Mouse (Mus musculus) adrenal gland (tissue): ENCODE data around the gene Mapkapk3.

Experiments used
- intact Hi-C: fragments of 180-260 bp; cut with DNase I; formaldehyde crosslinking; loops from one replicate; pipeline ENCODE4 v1.15.1; 2025
- long read RNA-seq, 2 experiments: library from polyadenylated mRNA; unstranded; transcript quantifications; one replicate each; pipeline ENCODE4 v2.0.0; 2020; ENCODE audit warnings: borderline replicate concordance in 1 of 2; ENCODE audit not compliant: insufficient replicate concordance in 1 of 2

Gene Mapkapk3
- long read RNA-seq, experiment 1, transcript Mapkapk3-201 (11 exons, 2,816 nt), result major isoform, 10 of 28 reads
- long read RNA-seq, experiment 1, partial matches to known transcripts, result 2 of 28 reads
- long read RNA-seq, experiment 1, other reads (novel, unspliced or antisense), result 15 of 28 reads
- long read RNA-seq, experiment 2, partial matches to known transcripts, result 2 of 25 reads
- long read RNA-seq, experiment 2, other reads (novel, unspliced or antisense), result 19 of 25 reads

DNA sequence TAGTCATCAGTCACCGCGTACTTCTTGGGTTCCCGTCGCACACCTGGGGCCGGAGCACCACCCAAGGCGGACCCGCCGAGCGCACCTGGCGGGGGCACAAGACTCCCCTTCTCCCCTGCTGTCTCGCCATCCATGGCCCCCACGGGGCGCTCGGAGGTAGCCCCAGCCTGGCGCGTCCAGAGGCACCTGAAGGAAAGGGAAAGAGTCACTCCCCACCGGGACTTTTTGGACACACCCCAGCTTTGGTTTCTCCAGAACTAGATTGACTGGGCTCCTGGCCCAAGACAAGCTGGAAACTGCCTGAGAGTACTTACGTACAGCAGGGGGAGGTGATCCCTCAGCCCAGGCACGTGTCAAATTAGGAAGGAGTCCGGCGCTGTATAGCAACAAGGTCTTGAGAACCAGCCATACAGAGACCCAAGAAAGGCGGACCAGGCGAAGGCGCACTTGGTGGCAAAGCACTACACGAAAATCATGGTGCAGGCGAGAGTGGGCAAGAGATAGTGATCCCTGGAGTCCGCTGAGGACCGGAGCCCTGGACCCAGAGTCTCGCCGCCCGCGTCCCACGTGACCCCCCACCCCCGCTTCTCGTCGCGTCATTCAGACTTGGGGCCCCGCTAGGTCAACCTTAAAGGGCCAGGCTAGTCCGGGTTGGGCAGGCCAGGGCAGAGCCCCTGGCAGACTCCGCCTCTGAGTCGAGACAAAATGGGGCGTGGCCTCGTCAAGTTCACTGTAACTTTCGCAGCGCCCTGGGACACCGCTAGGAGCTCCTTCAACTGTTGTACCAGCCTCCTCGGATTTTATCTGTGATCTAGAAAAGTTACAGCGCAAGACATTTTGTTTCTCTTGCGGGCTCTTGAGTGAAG is at the start of gene Mapkapk3:
TSS of gene Mapkapk3 (minus strand) at position 667 of the 866 bp plus-strand sequence.
- intact Hi-C loops, result loop anchor here (2.0 to 5.0 kb wide), 5 partner anchors 68 to 617 kb away; partner anchors contain the start of gene Tex264

- intact Hi-C loops, result loop anchor here (10.0 kb wide), 1 partner anchor 84 kb away; no protein-coding TSS in a partner anchor
Measured at GRCm38 (mm10) chr9:107338172-107338883, 48.7 kb upstream of the Mapkapk3 start, which contains the start of gene Hemk1. Hemk1 (minus strand) TSS chr9:107338350.

DNA sequence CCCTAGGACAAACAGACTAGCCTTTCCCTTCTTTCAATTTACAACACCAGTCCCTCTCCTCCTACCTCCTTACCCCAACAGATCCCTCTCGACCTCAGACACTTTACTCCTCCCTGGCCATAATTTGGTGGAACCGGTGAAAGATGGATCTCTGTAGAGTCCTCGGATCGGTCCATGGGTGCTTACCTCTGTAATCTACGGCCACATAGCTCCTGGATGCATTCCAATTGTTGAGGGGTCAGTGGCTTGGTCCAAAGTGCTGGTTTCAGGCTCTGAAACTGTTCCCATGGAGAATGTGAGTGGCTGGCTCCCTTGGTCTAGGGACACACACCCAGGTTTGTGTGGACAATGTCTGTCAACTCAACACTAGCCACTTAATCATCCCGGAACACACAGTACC is 46.7 kb upstream of the Mapkapk3 start:
- intact Hi-C loops, result loop anchor here (1.0 to 10.0 kb wide), 2 partner anchors 42 to 82 kb away; no protein-coding TSS in a partner anchor

DNA sequence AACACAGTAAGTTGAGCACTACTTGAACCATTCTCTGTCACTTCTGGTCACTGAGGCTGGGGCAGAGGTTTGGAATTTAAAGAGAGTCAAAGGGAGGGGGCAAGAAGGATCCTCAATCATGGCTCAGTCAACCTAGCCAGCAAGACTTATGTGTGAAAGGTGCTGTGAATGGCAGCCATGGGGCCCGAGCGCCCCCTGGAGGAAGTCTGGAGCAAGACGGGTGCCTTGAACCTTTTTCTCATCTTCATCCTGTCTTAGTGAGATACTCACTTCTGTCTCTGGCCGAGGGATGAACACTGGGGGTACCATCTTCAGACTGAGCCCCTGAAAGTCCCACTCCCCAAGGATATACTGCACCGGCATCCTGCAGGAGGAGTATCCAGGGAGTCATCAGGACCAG is 46.2 kb upstream of the Mapkapk3 start:
- intact Hi-C loops, result loop anchor here (1.0 to 10.0 kb wide), 2 partner anchors 42 to 81 kb away; no protein-coding TSS in a partner anchor

DNA sequence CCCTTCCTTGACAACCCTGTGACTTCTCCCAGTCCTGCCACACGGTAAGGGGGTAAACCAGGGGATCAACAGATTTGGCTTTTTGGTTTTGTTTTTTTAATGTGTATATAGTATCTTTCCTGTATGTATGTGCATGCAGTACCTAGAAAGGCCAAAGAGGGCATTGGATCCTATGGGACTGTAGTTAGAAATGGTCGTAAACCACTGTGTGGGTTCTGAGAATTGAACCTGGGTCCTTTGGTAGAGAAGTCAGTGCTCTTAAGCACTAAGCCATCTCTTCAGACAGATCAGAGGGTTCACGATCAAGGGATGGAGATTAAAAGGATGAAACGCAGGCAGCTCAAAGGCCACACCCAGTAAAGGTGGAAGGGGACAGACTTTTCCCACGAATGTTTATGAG is 45.4 kb upstream of the Mapkapk3 start:
- intact Hi-C loops, result loop anchor here (10.0 kb wide), 1 partner anchor 80 kb away; no protein-coding TSS in a partner anchor

- intact Hi-C loops, result loop anchor here (10.0 kb wide), 1 partner anchor 80 kb away; no protein-coding TSS in a partner anchor
Measured at GRCm38 (mm10) chr9:107334356-107334755, 44.7 kb upstream of the Mapkapk3 start.

DNA sequence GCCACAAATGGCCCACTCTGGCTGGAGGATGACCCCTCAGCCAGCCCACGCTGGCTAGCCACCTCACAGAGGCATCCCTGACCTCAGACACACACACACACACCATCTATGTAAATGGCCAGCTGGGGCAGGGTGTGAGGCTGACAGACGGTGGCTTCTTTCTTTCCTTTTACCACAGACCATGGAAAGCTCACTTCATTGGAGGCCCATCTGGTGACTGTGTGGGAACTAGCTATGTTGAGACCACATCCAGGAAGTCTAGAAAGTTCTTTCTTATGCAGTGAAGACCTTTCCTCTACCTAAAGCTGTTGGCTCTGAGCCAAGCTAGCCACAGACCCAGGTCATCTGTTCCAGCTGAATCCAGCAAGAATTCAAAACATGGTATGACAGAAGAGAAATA is 44.0 kb upstream of the Mapkapk3 start:
- intact Hi-C loops, result loop anchor here (10.0 kb wide), 1 partner anchor 79 kb away; no protein-coding TSS in a partner anchor

- intact Hi-C loops, result loop anchor here (10.0 kb wide), 1 partner anchor 76 kb away; no protein-coding TSS in a partner anchor
Measured at GRCm38 (mm10) chr9:107330791-107331190, 41.1 kb upstream of the Mapkapk3 start.

GRCm38 (mm10) chr9:107327879-107328620 is 38.4 kb upstream of the Mapkapk3 start:
- intact Hi-C loops, result no loop called here

- intact Hi-C loops, result no loop called here
Measured at GRCm38 (mm10) chr9:107325904-107326303, 36.2 kb upstream of the Mapkapk3 start.

DNA sequence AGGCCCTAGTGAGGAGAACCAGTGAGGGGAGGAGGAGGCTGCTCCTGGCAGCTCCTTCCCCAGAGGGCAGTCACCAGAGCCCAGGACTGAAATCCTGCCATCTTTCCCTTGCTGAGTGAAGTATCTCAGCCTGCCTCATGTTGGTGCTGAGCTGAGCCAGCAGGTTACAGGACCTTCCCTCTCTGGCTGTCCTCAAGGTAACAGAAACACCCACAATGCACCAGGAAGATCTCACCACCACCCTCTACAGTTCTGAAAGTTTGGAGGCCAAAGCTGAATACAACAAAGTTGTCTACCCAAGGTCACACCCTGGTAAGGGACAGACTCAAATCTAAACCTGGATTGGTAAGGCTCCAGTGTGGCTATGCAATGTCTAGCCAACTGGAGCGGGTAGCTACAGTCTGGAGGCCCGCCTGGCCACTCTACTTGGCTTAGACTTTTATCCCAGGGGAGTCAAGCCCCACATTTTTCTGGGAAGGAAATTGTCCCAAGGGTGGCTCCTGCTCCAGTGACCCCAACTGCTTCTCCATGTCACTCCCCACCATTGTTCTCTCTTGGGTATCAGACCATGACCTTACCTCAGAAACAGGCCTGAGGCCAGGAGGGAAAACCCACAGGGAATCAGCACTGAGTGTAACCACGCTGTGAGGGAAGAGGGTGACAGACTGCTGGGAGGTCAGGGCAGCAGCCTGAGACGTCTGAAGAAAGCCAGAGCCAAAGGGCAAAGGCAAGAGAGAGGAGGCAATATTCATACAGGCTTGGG is 35.3 kb upstream of the Mapkapk3 start:
- intact Hi-C loops, result no loop called here

GRCm38 (mm10) chr9:107323558-107323957 is 33.9 kb upstream of the Mapkapk3 start:
- intact Hi-C loops, result no loop called here

DNA sequence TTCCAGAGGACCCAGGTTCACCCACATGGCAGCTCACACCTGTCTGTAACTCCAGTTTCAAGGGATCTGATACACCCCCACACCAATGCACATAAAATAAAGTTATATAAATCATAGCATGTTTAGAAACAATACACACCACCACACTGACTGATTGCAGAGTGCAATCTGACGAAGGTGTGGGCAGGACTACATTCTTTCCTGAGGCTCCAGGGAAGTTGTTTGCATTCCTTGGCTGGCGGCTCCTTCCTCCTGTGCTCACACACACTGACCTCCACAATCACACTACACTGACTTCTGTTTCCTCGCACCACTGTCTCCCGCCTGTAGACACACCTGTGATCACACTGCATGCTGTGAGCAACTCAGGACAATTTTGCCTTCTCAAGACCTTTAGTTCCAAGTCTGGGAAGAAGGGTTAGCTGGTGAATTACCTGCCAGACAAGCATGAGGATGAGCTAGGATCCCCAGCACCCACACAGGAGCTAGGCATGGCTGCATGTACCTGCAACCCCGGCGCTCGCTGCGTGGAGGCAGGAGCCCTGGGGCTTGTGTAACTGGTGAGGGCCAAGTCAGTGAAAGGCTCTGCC is 32.9 kb upstream of the Mapkapk3 start:
- intact Hi-C loops, result no loop called here

- intact Hi-C loops, result no loop called here
Measured at GRCm38 (mm10) chr9:107315791-107316190, 26.1 kb upstream of the Mapkapk3 start.

DNA sequence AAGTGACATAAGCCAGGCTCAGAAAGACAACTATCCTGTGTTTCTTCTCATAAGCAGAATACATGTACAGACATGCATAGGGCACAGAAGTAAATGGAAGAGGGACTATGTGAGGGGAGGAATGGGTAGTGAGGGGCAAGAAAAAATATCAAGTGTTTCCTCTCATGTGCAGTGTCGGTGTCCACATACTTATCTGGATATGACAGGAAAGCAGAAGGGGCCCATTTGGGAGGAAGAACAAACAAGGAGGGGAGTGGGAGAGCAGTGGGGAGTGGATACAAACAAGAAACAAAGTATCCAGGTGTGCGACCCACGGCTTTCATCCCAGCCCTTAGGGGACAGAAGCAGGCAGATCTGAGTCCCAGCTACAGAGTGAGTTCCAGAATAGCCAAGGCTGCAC is 24.2 kb upstream of the Mapkapk3 start:
- intact Hi-C loops, result no loop called here

- intact Hi-C loops, result no loop called here
Measured at GRCm38 (mm10) chr9:107312811-107313584, 23.3 kb upstream of the Mapkapk3 start.

GRCm38 (mm10) chr9:107309600-107309999 is 19.9 kb upstream of the Mapkapk3 start:
- intact Hi-C loops, result no loop called here

- intact Hi-C loops, result no loop called here
Measured at GRCm38 (mm10) chr9:107309171-107309570, 19.5 kb upstream of the Mapkapk3 start.
